Mouse (Mus musculus) testis, adult 2 months (tissue): ENCODE data around the gene Daam1.

Experiments
- CTCF ChIP-seq: fragments of 200-500 bp; IDR thresholded peaks from 2 replicates; pipeline ENCODE4 v1.5.1; 2012; ENCODE audit warnings: low read depth, mild to moderate bottlenecking, inconsistent platforms, low read length, moderate library complexity; ENCODE audit not compliant: control insufficient read depth, insufficient read depth, insufficient replicate concordance
- POLR2A ChIP-seq: fragments of 200-500 bp; IDR thresholded peaks from 2 replicates; pipeline ENCODE4 v1.6.1; 2012; ENCODE audit warnings: low read depth, mild to moderate bottlenecking, inconsistent platforms, low read length, moderate library complexity; ENCODE audit not compliant: control insufficient read depth

- TF ChIP-seq CTCF: no peak
- no peak for TF ChIP-seq POLR2A
Observed at GRCm38 (mm10) chr12:71808631-71809030, 22.2 kb upstream of the Daam1 start.
